Mouse (Mus musculus) lung, postnatal 25 days (tissue): ENCODE results near the gene Chil1.
A peak's percentile ranks its signal among the peaks of the same experiment; 100 is the strongest.

Experiments used
- DNase-seq: peaks from one replicate; pipeline ENCODE4 v3.0.0; 2022; ENCODE audit warnings: low spot score

Chil1 gene

GRCm38 (mm10) chr1:134182025-134182424 lies at the start of gene Chil1:
Chil1 (plus strand) TSS chr1:134182176.
- DNase-seq = peak; percentile 76

- DNase-seq = no peak
These were observed 48.7 kb upstream of the Chil1 start for GRCm38 (mm10) chr1:134133316-134133715.

GRCm38 (mm10) chr1:134136351-134136750 lies 45.6 kb upstream of the Chil1 start:
- DNase-seq = no peak

- no peak for DNase-seq
These were observed 43.6 kb upstream of the Chil1 start for GRCm38 (mm10) chr1:134138424-134138823.

GRCm38 (mm10) chr1:134142363-134142794 lies 39.6 kb upstream of the Chil1 start:
- DNase-seq = no peak

- no peak for DNase-seq
These were observed 35.9 kb upstream of the Chil1 start for GRCm38 (mm10) chr1:134146066-134146465.

- DNase-seq = no peak
These were observed 31.9 kb upstream of the Chil1 start for GRCm38 (mm10) chr1:134150076-134150475.

- DNase-seq = no peak
These were observed 31.2 kb upstream of the Chil1 start for GRCm38 (mm10) chr1:134150745-134151144.

- peak; percentile 86 for DNase-seq
These were observed 30.1 kb upstream of the Chil1 start for GRCm38 (mm10) chr1:134151655-134152412.

- DNase-seq = no peak
These were observed 29.1 kb upstream of the Chil1 start for GRCm38 (mm10) chr1:134152626-134153590.

- DNase-seq = no peak
These were observed 27.9 kb upstream of the Chil1 start for GRCm38 (mm10) chr1:134154121-134154520.

- no peak for DNase-seq
These were observed 27.3 kb upstream of the Chil1 start for GRCm38 (mm10) chr1:134154655-134155054.

GRCm38 (mm10) chr1:134160404-134160803 lies 21.6 kb upstream of the Chil1 start:
- DNase-seq = no peak

- DNase-seq = no peak
These were observed 20.6 kb upstream of the Chil1 start for GRCm38 (mm10) chr1:134161399-134161798.

- DNase-seq = peak; percentile 61
These were observed 19.3 kb upstream of the Chil1 start for GRCm38 (mm10) chr1:134162510-134163225.

GRCm38 (mm10) chr1:134163476-134163875 lies 18.5 kb upstream of the Chil1 start:
- no peak for DNase-seq

- DNase-seq = peak; percentile 77
These were observed 17.5 kb upstream of the Chil1 start for GRCm38 (mm10) chr1:134164454-134164853.

- DNase-seq = no peak
These were observed 15.4 kb upstream of the Chil1 start for GRCm38 (mm10) chr1:134166547-134166946.

GRCm38 (mm10) chr1:134167416-134168305 lies 14.3 kb upstream of the Chil1 start:
- DNase-seq = no peak

- DNase-seq = no peak
These were observed 13.4 kb upstream of the Chil1 start for GRCm38 (mm10) chr1:134168567-134168966.
